Mouse (Mus musculus) liver, embryonic 11.5 days (tissue): ENCODE results near the gene Krt81. TPM values are rescaled to one million over a fixed set of nuclear protein-coding genes. Genes with fewer than 3 reads are reported as not detected.

ENCODE experiments used
- ATAC-seq: fragments of 200-750 bp; cut with Nextera tagmentation; replicated peaks from 2 replicates; pipeline ENCODE4 v1.8.0; 2017; ENCODE audit warnings: moderate number of reproducible peaks, mild to moderate bottlenecking, moderate TSS enrichment, moderate library complexity; ENCODE audit not compliant: low FRiP score
- DNase-seq: peaks from one replicate; pipeline ENCODE4 v3.0.0-alpha.2; 2017; ENCODE audit warnings: low spot score
- H3K27ac ChIP-seq: fragments of 300-500 bp; sonication (generic); 2 replicates; pipeline ENCODE4 v1.5.1; 2014; ENCODE audit warnings: mild to moderate bottlenecking, low read depth, low read length, control low read depth
- H3K27me3 ChIP-seq: fragments of 300-500 bp; sonication (generic); replicated peaks from 2 replicates; pipeline ENCODE4 v1.6.1; 2014; ENCODE audit warnings: low read length, mixed read lengths; ENCODE audit not compliant: control insufficient read depth, insufficient read depth
- H3K36me3 ChIP-seq: fragments of 300-500 bp; sonication (generic); 2 replicates; pipeline ENCODE4 v1.6.1; 2014; ENCODE audit warnings: mild to moderate bottlenecking, low read length, moderate library complexity, mixed read lengths; ENCODE audit not compliant: control insufficient read depth, insufficient read depth
- H3K4me1 ChIP-seq: fragments of 300-500 bp; sonication (generic); replicated peaks from 2 replicates; pipeline ENCODE4 v1.6.1; 2014; ENCODE audit warnings: low read length, mixed read lengths; ENCODE audit not compliant: control insufficient read depth, insufficient read depth
- H3K4me2 ChIP-seq: fragments of 300-500 bp; sonication (generic); 2 replicates; pipeline ENCODE4 v1.6.1; 2014; ENCODE audit warnings: mild to moderate bottlenecking, control low read depth, moderate library complexity
- H3K4me3 ChIP-seq: fragments of 300-500 bp; sonication (generic); 2 replicates; pipeline ENCODE4 v1.5.1; 2014; ENCODE audit warnings: low read depth, low read length, control low read depth
- H3K9ac ChIP-seq: fragments of 300-500 bp; sonication (generic); 2 replicates; pipeline ENCODE4 v1.6.1; 2014; ENCODE audit warnings: low read depth, low read length, control low read depth
- H3K9me3 ChIP-seq: fragments of 300-500 bp; sonication (generic); 2 replicates; pipeline ENCODE4 v1.6.1; 2016; ENCODE audit warnings: low read length, inconsistent platforms, mixed read lengths; ENCODE audit not compliant: control insufficient read depth
- WGBS: fragments of 180-500 bp; shearing (Covaris S2); extraction: QIAGEN DNeasy Blood & Tissue Kit; methylation state at CpG from one replicate; pipeline ENCODE4 v1.1.7; 2014; 5-methylcytosine and 5-hydroxymethylcytosine counted together
- polyA plus RNA-seq: library from polyadenylated mRNA; unstranded; fragments of >200 nt; fragmentation: Nextera tagmentation; extraction: Ambion mirVana; gene quantifications from 2 replicates; pipeline ENCODE4 v1.2.1, GENCODE M21; 2014

Gene Krt81
- polyA plus RNA-seq, 1 experiment from 2014 or later, result not detected

GRCm38 (mm10) chr15:101459283-101459682, 4.3 kb downstream of the Krt81 start:
- H3K9me3 ChIP-seq, result no peaks in the 10 kb centered on the region
- no peaks in the 10 kb centered on the region for H3K4me1 ChIP-seq
- WGBS, result 72% methylated on average over 14 of the region's 14 CpGs
- H3K9ac ChIP-seq, result no peak overlapping the region
- no peak for DNase-seq
- H3K36me3 ChIP-seq, result no peaks in the 10 kb centered on the region
- no peak overlapping the region for H3K27ac ChIP-seq
- H3K4me2 ChIP-seq, result no peak overlapping the region
- H3K27me3 ChIP-seq, result no peaks in the 10 kb centered on the region; the same call in 1 of the 2 replicates
- no peak overlapping the region for H3K4me3 ChIP-seq
- no peak for ATAC-seq

GRCm38 (mm10) chr15:101458361-101458930, 5.1 kb downstream of the Krt81 start:
- ATAC-seq (no peak), DNase-seq (no peak)
- no peak overlapping the region for H3K27ac ChIP-seq
- H3K4me3 ChIP-seq, result no peak overlapping the region
- H3K4me1 ChIP-seq, result no peaks in the 10 kb centered on the region
- no peaks in the 10 kb centered on the region for H3K36me3 ChIP-seq
- no peaks in the 10 kb centered on the region for H3K27me3 ChIP-seq
- H3K4me2 ChIP-seq, result no peak overlapping the region
- WGBS, result 70% methylated on average over 16 of the region's 16 CpGs
- H3K9me3 ChIP-seq, result no peaks in the 10 kb centered on the region
- no peak overlapping the region for H3K9ac ChIP-seq

- WGBS, result 84% methylated on average over 6 of the region's 6 CpGs
- Histone ChIP-seq H3K36me3 (no peaks in the 10 kb centered on the region), H3K4me3 (no peak overlapping the region), H3K4me1 (no peaks in the 10 kb centered on the region), H3K4me2 (no peak overlapping the region), H3K27me3 (no peaks in the 10 kb centered on the region), H3K27ac (no peak overlapping the region), H3K9ac (no peak overlapping the region), H3K9me3 (no peaks in the 10 kb centered on the region)
- ATAC-seq (no peak), DNase-seq (no peak)
These were observed 7.7 kb downstream of the Krt81 start for GRCm38 (mm10) chr15:101455891-101456290.

- no peaks in the 10 kb centered on the region for H3K36me3 ChIP-seq
- no peaks in the 10 kb centered on the region for H3K9me3 ChIP-seq
- H3K4me1 ChIP-seq, result no peaks in the 10 kb centered on the region
- DNase-seq (no peak), ATAC-seq (no peak)
- H3K9ac ChIP-seq, result no peak overlapping the region
- no peak overlapping the region for H3K4me3 ChIP-seq
- no peaks in the 10 kb centered on the region for H3K27me3 ChIP-seq
- H3K27ac ChIP-seq, result no peak overlapping the region
- H3K4me2 ChIP-seq, result no peak overlapping the region
- 76% methylated on average over 2 of the region's 2 CpGs for WGBS
These were observed 8.3 kb downstream of the Krt81 start for GRCm38 (mm10) chr15:101455292-101455691.

GRCm38 (mm10) chr15:101454774-101455173, 8.8 kb downstream of the Krt81 start:
- WGBS, result 84% methylated on average over 8 of the region's 8 CpGs
- Histone ChIP-seq H3K4me2 (no peak overlapping the region), H3K36me3 (no peaks in the 10 kb centered on the region), H3K27ac (no peak overlapping the region), H3K4me3 (no peak overlapping the region), H3K27me3 (no peaks in the 10 kb centered on the region), H3K9me3 (no peaks in the 10 kb centered on the region), H3K4me1 (no peaks in the 10 kb centered on the region), H3K9ac (no peak overlapping the region)
- no peak for DNase-seq
- no peak for ATAC-seq

GRCm38 (mm10) chr15:101453093-101453736, 10.3 kb downstream of the Krt81 start:
- no peaks in the 10 kb centered on the region for H3K9me3 ChIP-seq
- WGBS, result 6% methylated on average over 13 of the region's 13 CpGs
- no peak overlapping the region for H3K4me3 ChIP-seq
- no peaks in the 10 kb centered on the region for H3K4me1 ChIP-seq
- peak; percentile 63 for DNase-seq
- no peaks in the 10 kb centered on the region for H3K27me3 ChIP-seq
- no peak overlapping the region for H3K27ac ChIP-seq
- H3K4me2 ChIP-seq, result peak overlapping the region; percentile 10; the same call in 1 of the 2 replicates
- no peak overlapping the region for H3K9ac ChIP-seq
- H3K36me3 ChIP-seq, result no peaks in the 10 kb centered on the region
- peak; percentile 74 for ATAC-seq

GRCm38 (mm10) chr15:101447444-101447843, 16.1 kb downstream of the Krt81 start, which contains the start of gene Krt88:
TSS of gene Krt88 (plus strand) at chr15:101447744.
- WGBS, result 74% methylated on average over 2 of the region's 2 CpGs
- ATAC-seq (no peak), DNase-seq (no peak)
- H3K36me3 ChIP-seq, result no peaks in the 10 kb centered on the region
- H3K9me3 ChIP-seq, result no peaks in the 10 kb centered on the region
- no peak within 1 kb of the TSS for H3K27ac ChIP-seq
- no peaks in the 10 kb centered on the region for H3K4me1 ChIP-seq
- no peaks in the 10 kb centered on the region for H3K27me3 ChIP-seq
- no peak within 1 kb of the TSS for H3K9ac ChIP-seq
- H3K4me3 ChIP-seq, result no peak within 1 kb of the TSS
- H3K4me2 ChIP-seq, result no peak within 1 kb of the TSS

- 66% methylated on average over 11 of the region's 11 CpGs for WGBS
- H3K27me3 ChIP-seq, result no peaks in the 10 kb centered on the region
- no peak overlapping the region for H3K4me3 ChIP-seq
- no peak overlapping the region for H3K9ac ChIP-seq
- ATAC-seq (no peak), DNase-seq (no peak)
- no peaks in the 10 kb centered on the region for H3K9me3 ChIP-seq
- no peaks in the 10 kb centered on the region for H3K4me1 ChIP-seq
- no peak overlapping the region for H3K27ac ChIP-seq
- H3K36me3 ChIP-seq, result no peaks in the 10 kb centered on the region
- H3K4me2 ChIP-seq, result no peak overlapping the region
These were observed 17.0 kb downstream of the Krt81 start for GRCm38 (mm10) chr15:101446572-101446971.

- Histone ChIP-seq H3K9ac (no peak overlapping the region), H3K36me3 (no peaks in the 10 kb centered on the region), H3K27ac (no peak overlapping the region), H3K9me3 (no peaks in the 10 kb centered on the region), H3K27me3 (peaks cover 36% of the 10 kb centered on the region), H3K4me2 (no peak overlapping the region), H3K4me1 (no peaks in the 10 kb centered on the region), H3K4me3 (no peak overlapping the region)
- ATAC-seq (no peak), DNase-seq (no peak)
- WGBS, result 74% methylated on average over 4 of the region's 4 CpGs
These were observed 22.7 kb downstream of the Krt81 start for GRCm38 (mm10) chr15:101440837-101441236.
